8 mouse cellular contexts compared by ENCODE assay signal in genomic region chr4:109657851-109658500, GRCm38 (mm10). TPM values are rescaled to one million over a fixed set of nuclear protein-coding genes. Genes with fewer than 3 reads are reported as not detected.
A peak's percentile ranks its signal among the peaks of the same experiment; 100 is the strongest.
DNase-seq lines count a peak whose midpoint lies in the region; ATAC-seq and TF ChIP-seq lines count a peak whose summit lies in the region.

No protein-coding gene starts in this region.

- peak overlapping the region; percentile 61 for H3K4me2 ChIP-seq in kidney, embryonic 15.5 days
- H3K4me2 ChIP-seq in forebrain, embryonic 14.5 days (ENCODE audit: low read length) = peak overlapping the region; percentile 59
- H3K4me2 ChIP-seq in limb, embryonic 15.5 days = peak overlapping the region; percentile 91
- H3K4me2 ChIP-seq in neural tube, embryonic 15.5 days = peak overlapping the region; percentile 55

- TF ChIP-seq CTCF in G1E (IDR thresholded peaks at IDR 0.05; ENCODE audit: low read depth, low read length) = no peak

- H3K27me3 ChIP-seq in kidney, embryonic 15.5 days = peaks cover 83% of the 10 kb centered on the region
- no peaks in the 10 kb centered on the region for H3K27me3 ChIP-seq in G1E (ENCODE audit: insufficient read depth, low read length)
- peaks cover 69% of the 10 kb centered on the region for H3K27me3 ChIP-seq in forebrain, embryonic 14.5 days (replicated peaks; ENCODE audit: control insufficient read depth, insufficient read depth, low read length)
- peaks cover 66% of the 10 kb centered on the region for H3K27me3 ChIP-seq in limb, embryonic 15.5 days
- H3K27me3 ChIP-seq in neural tube, embryonic 15.5 days (replicated peaks) = peaks cover 66% of the 10 kb centered on the region

- H3K9me3 ChIP-seq in kidney, embryonic 15.5 days (replicated peaks) = no peaks in the 10 kb centered on the region
- no peaks in the 10 kb centered on the region for H3K9me3 ChIP-seq in G1E (replicated peaks)
- H3K9me3 ChIP-seq in forebrain, embryonic 14.5 days (replicated peaks; ENCODE audit: control insufficient read depth, low read length) = no peaks in the 10 kb centered on the region
- H3K9me3 ChIP-seq in limb, embryonic 15.5 days = no peaks in the 10 kb centered on the region
- no peaks in the 10 kb centered on the region for H3K9me3 ChIP-seq in neural tube, embryonic 15.5 days (replicated peaks)

- 0 out of 2 replicates have a peak, but pooled peaks have one; percentile 22 for ATAC-seq in kidney, embryonic 15.5 days (replicated peaks; ENCODE audit: low FRiP score)
- ATAC-seq in G1E (ENCODE audit: extremely low read depth, insufficient number of reproducible peaks, low FRiP score, poor library complexity, severe bottlenecking) = 0 out of 2 replicates have a peak, but pooled peaks have one; percentile 5
- ATAC-seq in forebrain, embryonic 14.5 days = peak; percentile 44; the same call in 1 of the 2 replicates
- no peak for ATAC-seq in limb, embryonic 15.5 days (ENCODE audit: insufficient number of reproducible peaks, low FRiP score, low TSS enrichment, low read depth)
- ATAC-seq in neural tube, embryonic 15.5 days (ENCODE audit: low FRiP score) = no peak

- peaks cover 14% of the 10 kb centered on the region for H3K4me1 ChIP-seq in kidney, embryonic 15.5 days
- peaks cover 41% of the 10 kb centered on the region for H3K4me1 ChIP-seq in G1E (ENCODE audit: insufficient read depth, low read depth, low read length)
- peaks cover 8% of the 10 kb centered on the region for H3K4me1 ChIP-seq in forebrain, embryonic 14.5 days (ENCODE audit: control insufficient read depth, insufficient read depth, low read length)
- peaks cover 15% of the 10 kb centered on the region for H3K4me1 ChIP-seq in limb, embryonic 15.5 days
- peaks cover 9% of the 10 kb centered on the region for H3K4me1 ChIP-seq in neural tube, embryonic 15.5 days

- H3K9ac ChIP-seq in kidney, embryonic 15.5 days = no peak overlapping the region
- no peak overlapping the region for H3K9ac ChIP-seq in forebrain, embryonic 14.5 days (ENCODE audit: low read length)
- H3K9ac ChIP-seq in limb, embryonic 15.5 days = 0 out of 2 replicates have a peak overlapping the region, but pooled peaks have one; percentile 28
- no peak overlapping the region for H3K9ac ChIP-seq in neural tube, embryonic 15.5 days (replicated peaks)

- no peak overlapping the region for H3K27ac ChIP-seq in kidney, embryonic 15.5 days
- no peak overlapping the region for H3K27ac ChIP-seq in forebrain, embryonic 14.5 days (ENCODE audit: low read depth, low read length)
- H3K27ac ChIP-seq in limb, embryonic 15.5 days = no peak overlapping the region
- H3K27ac ChIP-seq in neural tube, embryonic 15.5 days (replicated peaks) = no peak overlapping the region

- DNase-seq in kidney, adult 11 months = no peak
- DNase-seq in G1E (ENCODE audit: low spot score) = peak; percentile 29
- DNase-seq in forebrain, embryonic 14.5 days (ENCODE audit: low spot score) = no peak
- DNase-seq in frontal cortex, postnatal 14 days (ENCODE audit: low spot score in 2 of 2) = no peak
- no peak for DNase-seq in layer of hippocampus, adult 9-11 months

- no peaks in the 10 kb centered on the region for H3K36me3 ChIP-seq in kidney, embryonic 15.5 days
- peaks cover 10% of the 10 kb centered on the region for H3K36me3 ChIP-seq in G1E (replicated peaks)
- no peaks in the 10 kb centered on the region for H3K36me3 ChIP-seq in forebrain, embryonic 14.5 days (ENCODE audit: control insufficient read depth, insufficient read depth, low read length)
- H3K36me3 ChIP-seq in limb, embryonic 15.5 days = no peaks in the 10 kb centered on the region
- H3K36me3 ChIP-seq in neural tube, embryonic 15.5 days = no peaks in the 10 kb centered on the region

- 3% methylated on average over 20 of the region's 20 CpGs for WGBS in kidney, embryonic 15.5 days
- WGBS in forebrain, embryonic 14.5 days = 2% methylated on average over 20 of the region's 20 CpGs
- 2% methylated on average over 20 of the region's 20 CpGs for WGBS in limb, embryonic 15.5 days
- 2% methylated on average over 20 of the region's 20 CpGs for WGBS in neural tube, embryonic 15.5 days

- peak overlapping the region; percentile 38 for H3K4me3 ChIP-seq in kidney, embryonic 15.5 days (replicated peaks)
- H3K4me3 ChIP-seq in G1E (ENCODE audit: low read depth, low read length) = peak overlapping the region; percentile 83
- H3K4me3 ChIP-seq in forebrain, embryonic 14.5 days (ENCODE audit: low read depth, low read length) = peak overlapping the region; percentile 25
- peak overlapping the region; percentile 43 for H3K4me3 ChIP-seq in limb, embryonic 15.5 days
- H3K4me3 ChIP-seq in neural tube, embryonic 15.5 days (replicated peaks) = peak overlapping the region; percentile 29

RNA-seq across cellular contexts. Expression of gene Cdkn2c, which starts 9.0 kb away (rescaled TPM):
- 4.8 and 5.1 TPM in 2 replicates for polyA plus RNA-seq in kidney, embryonic 15.5 days (2015; fragmentation: Nextera tagmentation; extraction: Ambion mirVana)
- total RNA-seq in G1E (2014; fragmentation: Nextera tagmentation) (31.2 and 38.8 TPM in 2 replicates), G1E (2017) (86.7 and 90.7 TPM in 2 replicates)
- 53.6 and 59.0 TPM in 2 replicates for polyA plus RNA-seq in G1E (2012)
- 9.9 and 10.4 TPM in 2 replicates for polyA plus RNA-seq in forebrain, embryonic 14.5 days (2014; fragmentation: Nextera tagmentation; extraction: Ambion mirVana)
- polyA plus RNA-seq in limb, embryonic 15.5 days (2015; fragmentation: Nextera tagmentation; extraction: Ambion mirVana) = 13.6 and 14.8 TPM in 2 replicates
- polyA plus RNA-seq in neural tube, embryonic 15.5 days (2015; fragmentation: Nextera tagmentation; extraction: Ambion mirVana) = 3.3 and 4.9 TPM in 2 replicates

RNA-seq across cellular contexts. Expression of gene Faf1, which starts 18.4 kb away (rescaled TPM):
- 21.7 and 22.7 TPM in 2 replicates for polyA plus RNA-seq in kidney, embryonic 15.5 days (2015; fragmentation: Nextera tagmentation; extraction: Ambion mirVana)
- total RNA-seq in G1E (2014; fragmentation: Nextera tagmentation) = 66.9 and 71.9 TPM in 2 replicates
- 65.0 and 65.8 TPM in 2 replicates for total RNA-seq in G1E (2017)
- polyA plus RNA-seq in G1E (2012) = 7.1 and 9.5 TPM in 2 replicates
- polyA plus RNA-seq in forebrain, embryonic 14.5 days (2014; fragmentation: Nextera tagmentation; extraction: Ambion mirVana) = 33.9 and 34.8 TPM in 2 replicates
- 17.1 and 23.0 TPM in 2 replicates for polyA plus RNA-seq in limb, embryonic 15.5 days (2015; fragmentation: Nextera tagmentation; extraction: Ambion mirVana)
- 28.5 and 30.9 TPM in 2 replicates for polyA plus RNA-seq in neural tube, embryonic 15.5 days (2015; fragmentation: Nextera tagmentation; extraction: Ambion mirVana)

Comparison
In these comparisons a context has a peak if more than half of its experiments do, and no peak if none do; other contexts are left out.
1. ATAC-seq: peak in kidney, embryonic 15.5 days (single experiment), G1E (single experiment) and forebrain, embryonic 14.5 days (single experiment); none in limb, embryonic 15.5 days (single experiment) and neural tube, embryonic 15.5 days (single experiment).
2. H3K4me3 ChIP-seq: peak in every context shown above with its lines; median percentile 83 in G1E; 43 in limb, embryonic 15.5 days; 38 in kidney, embryonic 15.5 days; 29 in neural tube, embryonic 15.5 days; 25 in forebrain, embryonic 14.5 days.
3. Peak in every context shown above with its lines, with median percentiles within 50 percentile points of each other: H3K4me2 ChIP-seq.